Mouse (Mus musculus) testis, adult 2 months (tissue): ENCODE measurements at regions not wholly inside any gene's neighbourhood (a gene's known extent, or its start where the extent isn't known, plus 50 kb on each side); places are given as distances from the start of the nearest gene placed in this dataset.

Experiments
- CTCF ChIP-seq: fragments of 200-500 bp; IDR thresholded peaks from 2 replicates; pipeline ENCODE4 v1.5.1; 2012; ENCODE audit warnings: low read depth, mild to moderate bottlenecking, inconsistent platforms, low read length, moderate library complexity; ENCODE audit not compliant: control insufficient read depth, insufficient read depth, insufficient replicate concordance
- POLR2A ChIP-seq: fragments of 200-500 bp; IDR thresholded peaks from 2 replicates; pipeline ENCODE4 v1.6.1; 2012; ENCODE audit warnings: low read depth, mild to moderate bottlenecking, inconsistent platforms, low read length, moderate library complexity; ENCODE audit not compliant: control insufficient read depth

DNA sequence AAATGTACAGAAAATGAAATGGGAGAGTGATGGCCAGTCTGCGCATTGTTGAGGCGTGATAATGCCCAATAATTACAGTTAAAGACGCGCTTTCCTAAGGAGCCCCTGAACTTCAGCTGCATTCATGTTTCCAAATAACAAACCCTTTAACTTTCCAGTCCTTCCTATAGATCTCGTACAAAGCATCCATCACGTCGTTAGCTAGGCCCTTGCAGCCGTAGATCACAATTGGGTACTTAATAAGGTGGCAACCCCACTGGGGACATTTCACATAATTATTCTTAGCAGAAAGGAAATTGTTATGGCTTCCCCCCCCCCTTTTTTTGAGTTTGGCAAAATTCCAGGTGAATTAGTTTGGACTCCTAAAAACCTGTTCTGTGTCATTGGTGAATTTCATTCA is 233.7 kb upstream of the Dnajc19 start:
- TF ChIP-seq POLR2A: no peak
- no peak for TF ChIP-seq CTCF
